Mouse (Mus musculus) ovary, postnatal 10 days (tissue): Measurements from ENCODE around the gene Obox1.
"Not testable (repeated sequence)": the region's sequence is repeated elsewhere in the genome, so short reads cannot be mapped to it uniquely, and the experiment has no call there.

Experiments used
- DNase-seq: peaks from one replicate; pipeline ENCODE4 v3.0.0; 2022; ENCODE audit warnings: low spot score

Gene Obox1

DNA sequence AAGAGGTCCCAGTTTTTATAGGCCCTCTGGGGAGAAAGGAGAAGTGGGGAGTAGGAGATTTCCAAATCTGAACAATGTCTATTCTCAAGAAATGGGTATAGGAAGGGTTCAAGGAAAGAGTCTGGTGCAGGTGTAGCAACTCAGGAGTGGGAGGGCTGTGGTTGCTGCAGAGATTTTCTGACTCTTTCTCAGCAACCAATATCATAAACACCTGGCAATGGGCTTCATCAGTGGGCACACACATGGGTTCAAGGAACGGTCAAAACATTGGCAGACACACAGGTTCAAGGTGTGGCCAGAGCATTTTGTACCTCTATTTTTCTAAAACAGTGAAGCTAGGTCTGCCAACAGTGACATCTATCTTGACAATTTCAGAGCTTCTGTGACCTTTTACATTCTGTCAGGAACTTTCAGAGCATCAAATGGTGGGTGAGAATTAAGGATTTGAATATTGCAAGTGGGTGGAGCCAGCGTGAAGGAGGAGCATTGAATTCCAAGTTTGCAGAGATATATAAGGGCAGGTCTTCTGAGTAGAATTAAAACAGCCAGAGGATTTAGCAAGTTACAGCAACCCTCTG lies at the start of gene Obox1, which contains the start of gene Obox2:
Gene Obox1 (plus strand): TSS at position 528 of the 578 bp plus-strand sequence.
Gene Obox2 (plus strand): TSS at position 301 of the 578 bp plus-strand sequence.
- DNase-seq, result not testable (repeated sequence)

GRCm38 (mm10) chr7:15399147-15399874 lies 10.6 kb downstream of the Obox1 start:
- DNase-seq, result not testable (repeated sequence)

DNA sequence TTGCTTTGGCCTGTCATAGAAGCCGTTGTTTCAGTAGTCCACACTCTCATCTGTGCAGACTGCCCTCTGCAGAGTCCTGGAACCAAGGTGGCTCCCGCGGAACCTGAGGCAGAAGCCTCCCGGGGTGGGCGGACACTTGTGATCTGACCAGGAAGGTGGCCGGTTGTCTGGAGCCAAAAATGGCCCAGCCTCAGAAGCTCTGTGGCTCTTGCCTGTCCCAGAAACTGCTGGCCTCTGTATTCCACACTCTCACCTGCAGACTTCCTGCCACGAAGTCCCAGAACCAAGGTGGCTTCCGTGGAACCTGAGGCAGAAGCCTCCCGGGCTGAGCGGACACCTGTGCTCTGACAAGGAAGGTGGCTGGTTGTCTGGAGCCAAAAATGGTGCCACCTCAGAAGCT lies 18.1 kb downstream of the Obox1 start:
- not testable (repeated sequence) for DNase-seq

GRCm38 (mm10) chr7:15418046-15418445 lies 29.3 kb downstream of the Obox1 start:
- DNase-seq, result not testable (repeated sequence)

GRCm38 (mm10) chr7:15425537-15425936 lies 36.8 kb downstream of the Obox1 start:
- DNase-seq, result not testable (repeated sequence)

- DNase-seq, result not testable (repeated sequence)
Measured at GRCm38 (mm10) chr7:15509411-15509810, 120.7 kb downstream of the Obox1 start.
